Mouse (Mus musculus): ENCODE measurements at regions not wholly inside any gene's neighbourhood (a gene's known extent, or its start where the extent isn't known, plus 50 kb on each side); places are given as distances from the start of the nearest gene placed in this dataset.

GRCm38 (mm10) chr1:194881556-194882223, 56.9 kb upstream of the Cd34 start:
- TF ChIP-seq CTCF (IDR thresholded peaks at IDR 0.05; ENCODE audit: low read depth) (no peak), EP300 (IDR thresholded peaks at IDR 0.05; ENCODE audit: low read depth) (no peak)
